Mouse (Mus musculus) layer of hippocampus, postnatal 36 days (tissue): ENCODE results near the gene Tpr. TPM values are rescaled to one million over a fixed set of nuclear protein-coding genes. Genes with fewer than 3 reads are reported as not detected.
A peak's percentile ranks its signal among the peaks of the same experiment; 100 is the strongest.

Experiments
- DNase-seq, 2 experiments: peaks; one replicate each; pipeline ENCODE4 v3.0.0; 2022
- total RNA-seq, 2 experiments: library from RNA; stranded (reverse); gene quantifications; 2 replicates each; pipeline ENCODE4 v1.2.3; 2021

The Tpr gene
- total RNA-seq, result 100 to 1,000 TPM; 104 to 106 TPM

GRCm38 (mm10) chr1:150392638-150393487 is at the start of gene Tpr, which contains the start of gene Odr4:
Tpr (plus strand) TSS chr1:150392838.
Odr4 (minus strand) TSS chr1:150393080.
- DNase-seq, result peak; percentile 99

GRCm38 (mm10) chr1:150360864-150361263 is 31.8 kb upstream of the Tpr start:
- DNase-seq, result no peak

GRCm38 (mm10) chr1:150372895-150373294 is 19.7 kb upstream of the Tpr start:
- DNase-seq, result no peak

- no peak for DNase-seq
Measured at GRCm38 (mm10) chr1:150374247-150374646, 18.4 kb upstream of the Tpr start.

GRCm38 (mm10) chr1:150384138-150384537 is 8.5 kb upstream of the Tpr start:
- peak; percentile 31 to 35 for DNase-seq

- DNase-seq, result no peak
Measured at GRCm38 (mm10) chr1:150387572-150387971, 5.1 kb upstream of the Tpr start.

- no peak for DNase-seq
Measured at GRCm38 (mm10) chr1:150389390-150390129, 3.1 kb upstream of the Tpr start.

GRCm38 (mm10) chr1:150391931-150392637 is 554 bp upstream of the Tpr start:
- no peak for DNase-seq

GRCm38 (mm10) chr1:150393488-150393852 is 832 bp downstream of the Tpr start:
- no peak for DNase-seq

- DNase-seq, result no peak
Measured at GRCm38 (mm10) chr1:150396001-150396400, 3.4 kb downstream of the Tpr start.

GRCm38 (mm10) chr1:150403914-150404313 is 11.3 kb downstream of the Tpr start:
- no peak for DNase-seq

GRCm38 (mm10) chr1:150404555-150404954 is 11.9 kb downstream of the Tpr start:
- DNase-seq, result no peak

- no peak for DNase-seq
Measured at GRCm38 (mm10) chr1:150407285-150407684, 14.6 kb downstream of the Tpr start.

- DNase-seq, result no peak
Measured at GRCm38 (mm10) chr1:150409996-150410395, 17.4 kb downstream of the Tpr start.

- DNase-seq, result no peak
Measured at GRCm38 (mm10) chr1:150416006-150416405, 23.4 kb downstream of the Tpr start.

- DNase-seq, result no peak
Measured at GRCm38 (mm10) chr1:150418426-150418825, 25.8 kb downstream of the Tpr start.

GRCm38 (mm10) chr1:150425665-150426064 is 33.0 kb downstream of the Tpr start:
- DNase-seq, result no peak

GRCm38 (mm10) chr1:150426216-150426615 is 33.6 kb downstream of the Tpr start:
- DNase-seq, result no peak

- DNase-seq, result no peak
Measured at GRCm38 (mm10) chr1:150438641-150439040, 46.0 kb downstream of the Tpr start.

- DNase-seq, result no peak
Measured at GRCm38 (mm10) chr1:150441731-150442130, 49.1 kb downstream of the Tpr start.

GRCm38 (mm10) chr1:150458977-150459376 is 66.3 kb downstream of the Tpr start:
- no peak for DNase-seq

GRCm38 (mm10) chr1:150459599-150459998 is 67.0 kb downstream of the Tpr start:
- DNase-seq, result no peak

GRCm38 (mm10) chr1:150460595-150460994 is 68.0 kb downstream of the Tpr start:
- DNase-seq, result no peak
